Mouse (Mus musculus) stomach, embryonic 16.5 days (tissue): Measurements from ENCODE around the gene Rho. TPM values are rescaled to one million over a fixed set of nuclear protein-coding genes. Genes with fewer than 3 reads are reported as not detected.

Experiments
- ATAC-seq: fragments of 200-750 bp; cut with Nextera tagmentation; 2 replicates; pipeline ENCODE4 v1.8.0; 2017; ENCODE audit warnings: moderate number of reproducible peaks, moderate TSS enrichment; ENCODE audit not compliant: insufficient read depth, low FRiP score
- H3K27ac ChIP-seq: fragments of 300-500 bp; sonication (generic); 2 replicates; pipeline ENCODE4 v1.5.1; 2014; ENCODE audit warnings: low read length
- H3K27me3 ChIP-seq: fragments of 300-500 bp; sonication (generic); 2 replicates; pipeline ENCODE4 v1.6.1; 2014; ENCODE audit warnings: low read length, control low read depth, mixed read lengths; ENCODE audit not compliant: control insufficient read depth, insufficient read depth
- H3K36me3 ChIP-seq: fragments of 300-500 bp; sonication (generic); 2 replicates; pipeline ENCODE4 v1.6.1; 2014; ENCODE audit warnings: low read length; ENCODE audit not compliant: control insufficient read depth, insufficient read depth
- H3K4me1 ChIP-seq: fragments of 300-500 bp; sonication (generic); 2 replicates; pipeline ENCODE4 v1.6.1; 2014; ENCODE audit warnings: low read length, control low read depth, mixed read lengths; ENCODE audit not compliant: control insufficient read depth, insufficient read depth
- H3K4me2 ChIP-seq: fragments of 300-500 bp; sonication (generic); 2 replicates; pipeline ENCODE4 v1.6.1; 2014; ENCODE audit warnings: low read depth, low read length, mixed read lengths
- H3K4me3 ChIP-seq: fragments of 300-500 bp; sonication (generic); replicated peaks from 2 replicates; pipeline ENCODE4 v1.5.1; 2014; ENCODE audit warnings: mild to moderate bottlenecking, low read length
- H3K9ac ChIP-seq: fragments of 300-500 bp; sonication (generic); 2 replicates; pipeline ENCODE4 v1.6.1; 2014; ENCODE audit warnings: low read length
- H3K9me3 ChIP-seq: fragments of 300-500 bp; sonication (generic); replicated peaks from 2 replicates; pipeline ENCODE4 v1.6.1; 2016; ENCODE audit warnings: low read length, control low read depth; ENCODE audit not compliant: control insufficient read depth
- WGBS: fragments of 180-500 bp; shearing (Covaris S2); extraction: QIAGEN DNeasy Blood & Tissue Kit; methylation state at CpG from one replicate; pipeline ENCODE4 v1.1.7; 2014; 5-methylcytosine and 5-hydroxymethylcytosine counted together
- polyA plus RNA-seq: library from polyadenylated mRNA; unstranded; fragments of >200 nt; fragmentation: Nextera tagmentation; extraction: Ambion mirVana; gene quantifications from 2 replicates; pipeline ENCODE4 v1.2.1, GENCODE M21; 2015

Gene Rho
- polyA plus RNA-seq, 1 experiment from 2014 or later, result 0.09 TPM

DNA sequence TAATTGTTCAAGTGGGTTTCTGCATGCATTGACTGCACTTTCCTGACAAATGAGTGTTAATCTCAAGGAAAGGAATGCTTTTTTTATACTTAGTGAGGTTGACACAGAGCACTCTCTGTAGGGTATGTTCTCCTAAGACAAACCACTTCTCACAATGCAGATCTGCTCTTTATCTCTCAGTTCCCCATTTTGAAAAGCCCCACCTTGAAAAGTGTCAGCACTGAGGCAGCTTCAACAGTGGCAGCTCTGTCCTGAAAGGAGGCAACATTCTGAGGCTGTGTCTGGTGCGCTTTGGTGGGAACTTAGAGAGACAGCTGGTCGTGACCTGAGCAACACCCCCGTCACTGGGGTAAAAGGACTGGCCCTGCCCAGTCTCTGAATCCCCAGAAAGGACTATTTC is 22.5 kb upstream of the Rho start:
- no peak for ATAC-seq
- no peak overlapping the region for H3K4me2 ChIP-seq
- H3K27ac ChIP-seq, result no peak overlapping the region
- H3K4me1 ChIP-seq, result no peaks in the 10 kb centered on the region; the same call in 1 of the 2 replicates
- no peak overlapping the region for H3K9ac ChIP-seq
- H3K4me3 ChIP-seq, result no peak overlapping the region
- H3K36me3 ChIP-seq, result no peaks in the 10 kb centered on the region
- no peaks in the 10 kb centered on the region for H3K9me3 ChIP-seq
- WGBS, result 81% methylated on average over 3 of the region's 3 CpGs
- no peaks in the 10 kb centered on the region for H3K27me3 ChIP-seq

DNA sequence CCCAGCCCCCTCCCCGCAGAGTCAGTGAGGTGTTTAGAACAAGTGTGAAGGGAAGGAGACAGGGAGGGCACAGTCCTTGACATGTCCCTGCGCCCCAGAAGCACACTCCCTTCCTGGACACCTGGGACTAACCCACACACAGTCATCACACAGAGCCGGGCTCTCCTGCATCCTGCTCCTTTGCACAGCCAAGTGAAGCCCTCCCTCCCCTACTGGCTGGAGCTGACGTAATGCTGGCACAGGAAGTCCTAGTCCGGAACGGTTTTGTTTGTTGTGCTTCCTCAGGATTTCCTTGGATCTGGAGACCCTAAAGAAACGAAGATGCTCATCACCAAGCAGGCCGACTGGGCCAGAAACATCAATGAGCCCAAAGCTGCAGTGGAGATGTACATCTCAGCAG is 21.6 kb upstream of the Rho start:
- H3K27ac ChIP-seq, result peak overlapping the region; percentile 66; the same call in 1 of the 2 replicates
- H3K36me3 ChIP-seq, result no peaks in the 10 kb centered on the region
- H3K4me1 ChIP-seq, result no peaks in the 10 kb centered on the region; the same call in 1 of the 2 replicates
- H3K27me3 ChIP-seq, result no peaks in the 10 kb centered on the region
- H3K9ac ChIP-seq, result 0 out of 2 replicates have a peak overlapping the region, but pooled peaks have one; percentile 19
- no peak overlapping the region for H3K4me2 ChIP-seq
- no peaks in the 10 kb centered on the region for H3K9me3 ChIP-seq
- 65% methylated on average over 8 of the region's 8 CpGs for WGBS
- H3K4me3 ChIP-seq, result no peak overlapping the region
- peak; percentile 61; the same call in 1 of the 2 replicates for ATAC-seq

DNA sequence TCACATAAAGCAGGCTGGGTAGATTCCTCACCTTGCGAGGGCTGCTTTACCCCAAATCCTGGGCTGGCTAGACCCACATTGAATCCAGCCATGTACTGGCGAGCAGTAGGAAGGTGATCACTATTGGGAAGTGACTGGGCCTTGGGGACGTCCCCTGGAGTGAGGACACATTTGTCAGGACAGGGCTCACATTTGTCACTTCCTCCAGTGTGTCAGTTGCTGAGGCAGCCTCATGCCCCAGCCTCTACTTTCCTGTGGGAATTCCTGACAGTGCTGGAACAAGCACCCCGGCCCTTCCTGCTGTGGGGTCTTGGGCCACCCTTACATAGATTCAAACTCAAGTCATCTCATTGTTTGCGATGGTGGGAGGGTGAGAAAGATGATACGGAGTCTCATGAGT is 19.8 kb upstream of the Rho start:
- Histone ChIP-seq H3K27me3 (no peaks in the 10 kb centered on the region), H3K27ac (no peak overlapping the region), H3K36me3 (no peaks in the 10 kb centered on the region), H3K4me3 (no peak overlapping the region), H3K4me2 (no peak overlapping the region), H3K9me3 (no peaks in the 10 kb centered on the region), H3K9ac (no peak overlapping the region), H3K4me1 (no peaks in the 10 kb centered on the region; the same call in 1 of the 2 replicates)
- WGBS, result 77% methylated on average over 6 of the region's 6 CpGs
- ATAC-seq, result no peak

DNA sequence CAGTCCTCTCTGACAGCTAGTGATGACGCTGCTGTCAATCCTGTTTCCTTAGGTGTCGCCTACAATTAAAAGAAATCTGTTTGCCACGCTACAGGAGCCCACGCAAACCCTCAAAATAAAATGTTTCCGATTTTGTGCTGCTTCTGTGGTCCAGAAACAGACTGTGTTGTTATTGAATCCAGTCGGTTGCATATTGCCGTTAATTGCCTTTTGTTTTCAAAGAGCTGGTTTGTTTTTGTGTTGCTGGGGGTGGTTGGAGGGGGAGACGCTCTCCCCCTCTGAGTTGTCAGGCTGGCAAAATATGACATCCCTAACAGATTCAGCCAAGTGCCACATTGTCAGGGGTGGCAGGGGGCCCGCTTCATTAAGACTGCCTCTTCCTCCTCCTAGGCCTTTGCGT is 18.1 kb upstream of the Rho start:
- WGBS, result 90% methylated on average over 10 of the region's 10 CpGs

DNA sequence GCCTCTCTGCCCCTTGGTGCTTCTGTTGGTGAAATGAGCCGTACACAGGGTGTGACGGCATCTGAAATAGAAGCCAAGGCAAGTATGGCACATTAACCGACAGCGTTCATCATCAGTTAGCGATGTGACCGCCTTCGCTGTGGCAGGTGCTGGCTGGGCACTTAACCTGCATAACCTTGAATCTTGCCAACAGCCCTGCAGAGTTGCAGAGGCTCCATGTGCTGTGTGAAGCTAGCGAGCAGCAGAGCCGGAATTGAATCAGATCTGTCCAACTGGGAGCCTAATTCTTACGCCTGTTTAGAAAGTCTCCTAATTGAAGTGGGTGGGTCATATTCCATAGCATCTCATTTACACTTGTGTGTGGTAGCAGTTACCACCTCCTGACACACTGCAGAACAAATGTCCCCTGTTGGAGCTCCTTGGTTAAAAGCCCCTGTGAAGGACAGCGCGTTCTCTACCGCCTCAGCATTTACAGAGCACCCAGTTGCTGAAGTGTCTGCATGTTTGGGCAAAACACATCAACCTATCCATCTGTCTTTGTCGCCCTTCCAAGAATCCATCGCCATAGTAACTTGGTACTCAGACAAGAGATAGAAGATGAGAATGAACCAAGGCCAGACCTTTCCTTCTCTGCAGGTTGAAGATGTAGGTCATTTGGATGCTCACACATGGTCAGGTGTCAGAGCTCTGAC is 16.9 kb upstream of the Rho start:
- WGBS, result 81% methylated on average over 15 of the region's 15 CpGs
- Histone ChIP-seq H3K4me3 (no peak overlapping the region), H3K9me3 (no peaks in the 10 kb centered on the region), H3K4me1 (no peaks in the 10 kb centered on the region), H3K9ac (no peak overlapping the region), H3K4me2 (no peak overlapping the region), H3K27ac (no peak overlapping the region), H3K36me3 (no peaks in the 10 kb centered on the region), H3K27me3 (no peaks in the 10 kb centered on the region)
- no peak for ATAC-seq

More for the DNA sequence above, 18.1 kb upstream of the Rho start:
- Histone ChIP-seq H3K9ac (no peak overlapping the region), H3K4me3 (no peak overlapping the region), H3K27ac (no peak overlapping the region), H3K27me3 (no peaks in the 10 kb centered on the region), H3K36me3 (no peaks in the 10 kb centered on the region), H3K4me1 (no peaks in the 10 kb centered on the region; the same call in 1 of the 2 replicates), H3K4me2 (no peak overlapping the region), H3K9me3 (no peaks in the 10 kb centered on the region)
- ATAC-seq, result no peak

DNA sequence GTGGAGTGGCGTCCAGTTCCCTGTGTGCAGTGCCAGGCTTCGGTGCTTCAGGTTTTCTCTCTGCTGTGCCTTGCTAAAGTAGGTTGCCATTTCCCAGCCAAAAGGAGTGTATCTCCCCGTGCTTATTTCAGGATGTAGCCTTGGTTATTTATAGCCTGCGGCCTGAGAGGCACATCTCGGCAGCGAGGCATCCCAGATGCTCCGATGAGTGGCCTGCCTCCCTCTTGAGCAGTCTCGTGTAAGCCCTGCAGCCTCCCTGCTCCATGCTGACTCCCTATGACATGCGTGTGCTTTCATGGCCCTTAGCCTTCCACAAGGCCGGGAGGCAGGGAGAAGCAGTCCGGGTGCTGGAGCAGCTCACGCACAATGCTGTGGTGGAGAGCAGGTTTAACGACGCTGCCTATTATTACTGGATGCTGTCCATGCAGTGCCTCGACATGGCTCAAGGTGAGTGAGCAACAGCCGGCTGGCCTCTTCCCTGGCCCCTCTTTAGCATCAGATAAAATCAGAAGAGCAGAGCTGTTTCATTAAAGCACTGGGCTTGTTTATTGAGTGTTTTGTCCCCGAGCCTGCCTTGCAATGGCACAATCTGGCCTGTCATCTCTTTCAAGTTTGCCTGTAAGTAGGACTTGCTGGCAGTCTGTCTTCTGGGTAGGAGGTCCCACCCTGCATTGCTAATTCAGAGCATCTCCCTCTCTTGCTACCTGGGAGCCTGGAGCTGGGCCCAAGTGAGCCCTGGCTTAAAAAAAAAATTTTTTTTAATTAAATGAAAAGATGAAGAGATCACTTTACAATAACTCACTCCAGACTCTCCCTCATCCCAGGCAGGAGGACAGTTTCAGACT is 15.7 kb upstream of the Rho start:
- ATAC-seq, result no peak
- Histone ChIP-seq H3K9ac (no peak overlapping the region), H3K4me1 (no peaks in the 10 kb centered on the region), H3K4me2 (no peak overlapping the region), H3K9me3 (no peaks in the 10 kb centered on the region), H3K36me3 (no peaks in the 10 kb centered on the region), H3K4me3 (no peak overlapping the region), H3K27me3 (no peaks in the 10 kb centered on the region), H3K27ac (no peak overlapping the region)
- 61% methylated on average over 17 of the region's 17 CpGs for WGBS

DNA sequence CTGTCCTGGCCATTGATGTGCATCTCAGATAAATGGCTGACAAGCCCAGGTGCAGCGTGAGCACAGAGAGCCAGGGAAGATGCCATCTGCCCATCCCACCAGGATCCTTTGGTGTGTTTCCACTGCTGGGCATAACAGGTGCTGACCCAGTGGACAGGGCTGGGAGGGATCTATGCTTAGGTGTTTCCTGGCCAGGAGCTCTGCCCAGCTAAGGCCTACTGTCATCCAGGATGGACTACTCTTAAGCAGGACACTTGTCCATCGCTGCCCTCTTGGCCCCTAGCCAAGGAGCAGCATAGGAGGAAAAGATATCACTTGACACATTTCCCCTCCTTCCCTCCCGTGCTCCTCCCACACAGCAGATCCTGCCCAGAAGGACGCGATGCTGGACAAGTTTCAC is 14.9 kb upstream of the Rho start:
- H3K9me3 ChIP-seq, result no peaks in the 10 kb centered on the region
- 81% methylated on average over 5 of the region's 5 CpGs for WGBS

DNA sequence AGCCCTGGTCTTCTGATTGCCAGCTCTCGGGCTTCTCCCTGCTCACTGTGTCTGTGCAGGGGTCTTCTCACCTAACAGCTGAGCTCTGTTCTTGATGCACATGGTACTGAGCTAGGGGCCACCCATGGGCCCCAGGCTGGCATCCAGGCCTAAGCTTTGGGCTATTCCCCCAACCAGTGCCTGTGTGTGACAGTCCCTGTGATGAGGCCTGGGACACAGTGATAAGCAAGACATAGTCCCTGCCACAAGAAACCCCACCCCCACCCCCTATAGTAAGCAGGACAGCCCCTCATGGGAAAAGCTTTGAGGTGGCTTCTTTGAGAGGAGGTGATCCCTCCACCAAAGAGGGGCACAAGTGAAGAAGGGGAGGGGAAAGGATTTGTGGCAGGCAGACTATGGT is 12.9 kb upstream of the Rho start:
- ATAC-seq, result no peak
- H3K9ac ChIP-seq, result no peak overlapping the region
- no peaks in the 10 kb centered on the region for H3K4me1 ChIP-seq
- H3K4me2 ChIP-seq, result no peak overlapping the region
- H3K36me3 ChIP-seq, result no peaks in the 10 kb centered on the region
- H3K27ac ChIP-seq, result no peak overlapping the region
- 86% methylated on average over 1 of the region's 1 CpGs for WGBS
- no peak overlapping the region for H3K4me3 ChIP-seq
- H3K9me3 ChIP-seq, result no peaks in the 10 kb centered on the region
- H3K27me3 ChIP-seq, result no peaks in the 10 kb centered on the region

More for the DNA sequence above, 14.9 kb upstream of the Rho start:
- peak; percentile 51; the same call in 1 of the 2 replicates for ATAC-seq
- Histone ChIP-seq H3K27ac (no peak overlapping the region), H3K27me3 (no peaks in the 10 kb centered on the region), H3K4me1 (no peaks in the 10 kb centered on the region), H3K4me3 (no peak overlapping the region), H3K4me2 (no peak overlapping the region), H3K36me3 (no peaks in the 10 kb centered on the region), H3K9ac (no peak overlapping the region)

DNA sequence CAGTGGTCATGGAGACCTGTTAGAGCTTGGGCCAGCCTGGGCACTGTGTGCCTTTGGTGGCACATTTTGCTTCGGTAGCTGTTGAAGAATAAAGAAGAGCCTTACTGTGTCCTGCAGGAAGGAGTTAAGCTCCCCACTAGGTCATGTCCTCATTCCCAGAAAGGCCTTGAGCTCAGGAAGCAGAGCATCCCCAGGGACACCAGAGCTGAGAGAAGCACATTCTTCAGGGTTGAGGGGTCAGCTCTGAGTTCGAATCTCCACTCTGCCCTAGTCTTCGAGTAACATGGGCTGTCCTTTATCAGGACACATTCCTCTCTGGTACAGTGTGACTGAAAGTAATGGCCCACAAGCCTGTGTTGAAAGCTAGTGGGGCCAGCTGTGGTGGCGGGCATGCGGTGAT is 11.7 kb upstream of the Rho start:
- Histone ChIP-seq H3K4me3 (no peak overlapping the region), H3K9me3 (no peaks in the 10 kb centered on the region), H3K4me2 (no peak overlapping the region), H3K27me3 (no peaks in the 10 kb centered on the region), H3K27ac (no peak overlapping the region), H3K9ac (no peak overlapping the region), H3K4me1 (no peaks in the 10 kb centered on the region), H3K36me3 (no peaks in the 10 kb centered on the region)
- ATAC-seq, result no peak
- WGBS, result 87% methylated on average over 5 of the region's 5 CpGs
